Mouse (Mus musculus) stomach, embryonic 14.5 days (tissue): ENCODE results near the gene Hipk4. TPM values are rescaled to one million over a fixed set of nuclear protein-coding genes. Genes with fewer than 3 reads are reported as not detected.

Experiments
- ATAC-seq: fragments of 200-750 bp; cut with Nextera tagmentation; 2 replicates; pipeline ENCODE4 v1.8.0; 2017; ENCODE audit warnings: low read depth, moderate TSS enrichment; ENCODE audit not compliant: insufficient number of reproducible peaks, insufficient read depth, low FRiP score
- H3K27ac ChIP-seq: fragments of 300-500 bp; sonication (generic); 2 replicates; pipeline ENCODE4 v1.5.1; 2014; ENCODE audit warnings: mild to moderate bottlenecking, low read length, moderate library complexity, mixed read lengths
- H3K27me3 ChIP-seq: fragments of 300-500 bp; sonication (generic); 2 replicates; pipeline ENCODE4 v1.6.1; 2014; ENCODE audit warnings: low read length, control low read depth, mixed read lengths; ENCODE audit not compliant: control insufficient read depth, insufficient read depth
- H3K36me3 ChIP-seq: fragments of 300-500 bp; sonication (generic); 2 replicates; pipeline ENCODE4 v1.6.1; 2014; ENCODE audit warnings: mild to moderate bottlenecking, control low read depth, low read length, moderate library complexity, mixed read lengths; ENCODE audit not compliant: control insufficient read depth, insufficient read depth
- H3K4me1 ChIP-seq: fragments of 300-500 bp; sonication (generic); 2 replicates; pipeline ENCODE4 v1.6.1; 2014; ENCODE audit warnings: low read length, control low read depth, mixed read lengths; ENCODE audit not compliant: control insufficient read depth, insufficient read depth
- H3K4me2 ChIP-seq: fragments of 300-500 bp; sonication (generic); replicated peaks from 2 replicates; pipeline ENCODE4 v1.6.1; 2014; ENCODE audit warnings: low read depth, low read length, control low read depth
- H3K4me3 ChIP-seq: fragments of 300-500 bp; sonication (generic); 2 replicates; pipeline ENCODE4 v1.5.1; 2014; ENCODE audit warnings: low read depth, low read length, control low read depth
- H3K9ac ChIP-seq: fragments of 300-500 bp; sonication (generic); replicated peaks from 2 replicates; pipeline ENCODE4 v1.6.1; 2014; ENCODE audit warnings: low read depth, mild to moderate bottlenecking, control low read depth, low read length, moderate library complexity, mixed read lengths
- H3K9me3 ChIP-seq: fragments of 300-500 bp; sonication (generic); 2 replicates; pipeline ENCODE4 v1.6.1; 2016; ENCODE audit warnings: low read depth, low read length, control low read depth; ENCODE audit not compliant: control insufficient read depth
- WGBS: fragments of 180-500 bp; shearing (Covaris S2); extraction: QIAGEN DNeasy Blood & Tissue Kit; methylation state at CpG from one replicate; pipeline ENCODE4 v1.1.7; 2014; 5-methylcytosine and 5-hydroxymethylcytosine counted together
- polyA plus RNA-seq: library from polyadenylated mRNA; unstranded; fragments of >200 nt; fragmentation: Nextera tagmentation; extraction: Ambion mirVana; gene quantifications from 2 replicates; pipeline ENCODE4 v1.2.1, GENCODE M21; 2014

The Hipk4 gene
- polyA plus RNA-seq, 1 experiment from 2014 or later = 1.0 TPM

- Histone ChIP-seq H3K9me3 (no peaks in the 10 kb centered on the region), H3K36me3 (peaks cover 55% of the 10 kb centered on the region), H3K27ac (no peak overlapping the region), H3K4me3 (no peak overlapping the region), H3K4me1 (no peaks in the 10 kb centered on the region), H3K9ac (no peak overlapping the region), H3K27me3 (no peaks in the 10 kb centered on the region), H3K4me2 (no peak overlapping the region)
- ATAC-seq = no peak
- 83% methylated on average over 4 of the region's 4 CpGs for whole genome bisulfite sequencing
These were observed 49.1 kb downstream of the Hipk4 start for GRCm38 (mm10) chr7:27572133-27572532.

GRCm38 (mm10) chr7:27574124-27574880 lies 51.2 kb downstream of the Hipk4 start:
- no peak for ATAC-seq
- 89% methylated on average over 14 of the region's 14 CpGs for WGBS
- Histone ChIP-seq H3K36me3 (peaks cover 50% of the 10 kb centered on the region), H3K9ac (no peak overlapping the region), H3K4me1 (no peaks in the 10 kb centered on the region), H3K27me3 (no peaks in the 10 kb centered on the region), H3K9me3 (no peaks in the 10 kb centered on the region), H3K4me3 (no peak overlapping the region), H3K27ac (no peak overlapping the region), H3K4me2 (no peak overlapping the region)

GRCm38 (mm10) chr7:27576914-27577313 lies 53.8 kb downstream of the Hipk4 start:
- ATAC-seq = no peak
- WGBS = 68% methylated on average over 6 of the region's 6 CpGs
- Histone ChIP-seq H3K9me3 (no peaks in the 10 kb centered on the region), H3K9ac (no peak overlapping the region; the same call in 1 of the 2 replicates), H3K36me3 (peaks cover 51% of the 10 kb centered on the region), H3K27ac (no peak overlapping the region), H3K4me1 (no peaks in the 10 kb centered on the region), H3K4me2 (no peak overlapping the region), H3K4me3 (no peak overlapping the region), H3K27me3 (no peaks in the 10 kb centered on the region)

- ATAC-seq = no peak
These were observed 54.5 kb downstream of the Hipk4 start for GRCm38 (mm10) chr7:27577589-27577988.

GRCm38 (mm10) chr7:27578465-27578864 lies 55.4 kb downstream of the Hipk4 start:
- Histone ChIP-seq H3K4me1 (no peaks in the 10 kb centered on the region), H3K9ac (no peak overlapping the region), H3K4me3 (no peak overlapping the region), H3K36me3 (peaks cover 46% of the 10 kb centered on the region), H3K9me3 (no peaks in the 10 kb centered on the region), H3K27ac (no peak overlapping the region), H3K4me2 (no peak overlapping the region), H3K27me3 (no peaks in the 10 kb centered on the region)
- no peak for ATAC-seq
- WGBS = 86% methylated on average over 7 of the region's 7 CpGs

More at GRCm38 (mm10) chr7:27577589-27577988, 54.5 kb downstream of the Hipk4 start:
- peaks cover 47% of the 10 kb centered on the region for H3K36me3 ChIP-seq
- no peak overlapping the region for H3K27ac ChIP-seq
- H3K4me2 ChIP-seq = no peak overlapping the region
- H3K4me1 ChIP-seq = no peaks in the 10 kb centered on the region
- no peaks in the 10 kb centered on the region for H3K27me3 ChIP-seq
- no peaks in the 10 kb centered on the region for H3K9me3 ChIP-seq
- H3K4me3 ChIP-seq = no peak overlapping the region
- no peak overlapping the region for H3K9ac ChIP-seq
- WGBS = 91% methylated on average over 6 of the region's 6 CpGs

GRCm38 (mm10) chr7:27580380-27581174 lies 57.5 kb downstream of the Hipk4 start:
- WGBS = 92% methylated on average over 14 of the region's 14 CpGs
- ATAC-seq = no peak
- peaks cover 53% of the 10 kb centered on the region for H3K36me3 ChIP-seq

More at GRCm38 (mm10) chr7:27580380-27581174, 57.5 kb downstream of the Hipk4 start:
- no peak overlapping the region for H3K9ac ChIP-seq
- H3K27ac ChIP-seq = no peak overlapping the region
- no peaks in the 10 kb centered on the region for H3K4me1 ChIP-seq
- no peaks in the 10 kb centered on the region for H3K9me3 ChIP-seq
- no peaks in the 10 kb centered on the region for H3K27me3 ChIP-seq
- no peak overlapping the region for H3K4me3 ChIP-seq
- H3K4me2 ChIP-seq = no peak overlapping the region

Other genes with a start within 250 kb of the Hipk4 start
- gene Ltbp4, start 185.6 kb upstream of the Hipk4 start, polyA plus RNA-seq = 178 and 189 TPM in 2 replicates
- 41.5 and 41.6 TPM in 2 replicates for gene Shkbp1, start 167.2 kb upstream of the Hipk4 start, polyA plus RNA-seq
- 0.53 and 1.9 TPM in 2 replicates for gene Gm20479, start 165.8 kb upstream of the Hipk4 start, polyA plus RNA-seq
- gene Sptbn4, start 75.6 kb upstream of the Hipk4 start, polyA plus RNA-seq = 0.64 and 1.00 TPM in 2 replicates
- 67.3 and 78.3 TPM in 2 replicates for gene Blvrb, start 75.3 kb upstream of the Hipk4 start, polyA plus RNA-seq
- 29.5 and 32.9 TPM in 2 replicates for gene Sertad3, start 49.5 kb upstream of the Hipk4 start, polyA plus RNA-seq
- 33.6 and 35.5 TPM in 2 replicates for gene Sertad1, start 36.4 kb upstream of the Hipk4 start, polyA plus RNA-seq
- gene Prx, start 23.9 kb upstream of the Hipk4 start, polyA plus RNA-seq = 1.4 and 1.5 TPM in 2 replicates
- gene Pld3, start 30.0 kb downstream of the Hipk4 start, polyA plus RNA-seq = 75.6 and 78.7 TPM in 2 replicates
- 17.6 and 18.4 TPM in 2 replicates for gene 2310022A10Rik, start 30.0 kb downstream of the Hipk4 start, polyA plus RNA-seq
- 88.8 and 91.5 TPM in 2 replicates for gene Akt2, start 68.3 kb downstream of the Hipk4 start, polyA plus RNA-seq
- gene Ttc9b, start 130.6 kb downstream of the Hipk4 start, polyA plus RNA-seq = 2.6 and 3.7 TPM in 2 replicates
- 4.5 and 9.2 TPM in 2 replicates for gene Map3k10, start 151.3 kb downstream of the Hipk4 start, polyA plus RNA-seq
- 2.9 and 3.3 TPM in 2 replicates for gene Zfp607b, start 166.1 kb downstream of the Hipk4 start, polyA plus RNA-seq
- 36.9 and 37.2 TPM in 2 replicates for gene Zfp60, start 208.1 kb downstream of the Hipk4 start, polyA plus RNA-seq